Mouse (Mus musculus): Measurements from ENCODE around the gene Foxn4.

Foxn4 gene

DNA sequence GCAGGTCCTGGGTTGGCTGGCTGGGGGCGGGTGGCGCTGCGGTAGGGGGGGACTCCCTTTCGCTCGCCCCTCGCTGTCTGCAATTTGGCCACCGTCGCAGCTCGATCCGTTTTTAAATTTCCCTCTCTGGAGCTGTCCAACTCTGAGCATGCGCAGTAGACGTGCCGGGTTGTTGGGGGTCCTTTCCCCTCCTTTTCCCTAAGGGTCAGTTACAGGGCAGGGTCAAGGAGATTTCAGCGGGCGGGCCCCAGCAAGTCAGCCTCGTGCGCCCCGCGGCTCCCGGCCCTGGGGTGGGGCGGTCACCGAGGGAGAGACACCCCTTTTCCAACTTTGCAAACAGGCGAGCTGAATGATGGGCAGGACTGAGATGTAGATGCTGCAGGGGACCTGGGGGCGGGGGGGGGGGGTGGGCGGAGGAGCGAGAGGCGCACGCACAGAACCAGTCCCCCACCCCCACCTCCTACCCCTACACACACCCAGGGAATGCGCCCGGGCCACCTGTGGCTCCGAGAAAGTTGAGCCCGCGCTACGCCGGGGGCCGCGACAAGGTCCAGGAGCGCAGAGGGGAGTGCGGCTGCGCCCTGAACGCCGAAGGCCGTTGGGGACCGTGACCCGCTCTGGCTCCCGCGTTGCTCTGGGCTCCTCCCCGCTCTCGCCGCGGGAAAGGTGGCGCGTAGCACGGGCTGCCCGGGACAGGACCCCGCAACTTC lies at the start of gene Foxn4:
Foxn4 (minus strand) TSS at position 115 of the 710 bp plus-strand sequence.
- no peak for DNase-seq (ENCODE audit: low spot score)

GRCm38 (mm10) chr5:114323105-114323790 lies 49.6 kb upstream of the Foxn4 start:
- no peak for DNase-seq (ENCODE audit: low spot score)

GRCm38 (mm10) chr5:114309680-114310036 lies 36.1 kb upstream of the Foxn4 start:
- no peak for DNase-seq (ENCODE audit: low spot score)

DNA sequence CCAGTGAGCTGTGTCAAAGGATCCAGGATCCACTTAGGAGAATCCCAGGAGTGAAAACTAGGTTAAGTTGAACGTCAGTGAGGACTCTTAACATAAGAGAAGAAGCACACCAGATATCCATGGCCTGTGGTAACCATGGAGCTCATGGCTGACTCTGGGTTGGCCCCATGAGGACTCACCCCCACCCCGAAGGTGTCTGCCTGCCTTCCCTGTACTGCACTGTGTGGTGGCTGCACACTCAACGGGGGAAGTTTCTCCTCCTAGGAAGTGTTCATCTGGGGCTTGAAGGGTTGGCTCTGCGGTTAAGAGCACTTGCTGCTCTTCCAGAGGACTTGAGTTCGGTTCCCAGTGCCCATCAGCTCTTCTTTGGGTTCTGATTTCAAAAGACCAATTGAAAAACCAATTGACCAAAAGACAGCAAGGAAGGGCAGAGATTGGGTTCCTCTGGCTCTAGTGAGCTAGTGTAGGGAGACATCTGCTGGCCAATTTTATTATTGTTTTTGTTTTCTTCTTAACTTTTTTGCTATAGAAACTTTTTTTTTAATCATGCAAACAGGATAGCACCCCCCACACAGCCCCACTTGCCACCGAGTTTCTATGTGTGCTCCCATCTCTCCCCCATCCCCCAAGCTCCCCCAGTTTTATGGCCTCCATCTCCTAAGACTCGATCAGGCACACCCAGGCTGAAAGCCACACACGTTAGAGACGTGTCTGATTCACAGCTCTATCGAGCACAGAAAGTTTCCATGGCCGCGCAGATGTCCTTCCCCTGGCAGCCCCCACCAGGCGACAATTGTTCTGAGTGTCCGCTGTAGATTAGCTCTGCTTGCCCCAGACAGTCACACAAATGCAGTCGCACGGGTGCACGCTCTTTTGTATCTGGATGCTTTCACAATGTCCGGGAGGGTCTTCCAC lies 35.4 kb upstream of the Foxn4 start:
- no peak for DNase-seq (ENCODE audit: low spot score)

DNA sequence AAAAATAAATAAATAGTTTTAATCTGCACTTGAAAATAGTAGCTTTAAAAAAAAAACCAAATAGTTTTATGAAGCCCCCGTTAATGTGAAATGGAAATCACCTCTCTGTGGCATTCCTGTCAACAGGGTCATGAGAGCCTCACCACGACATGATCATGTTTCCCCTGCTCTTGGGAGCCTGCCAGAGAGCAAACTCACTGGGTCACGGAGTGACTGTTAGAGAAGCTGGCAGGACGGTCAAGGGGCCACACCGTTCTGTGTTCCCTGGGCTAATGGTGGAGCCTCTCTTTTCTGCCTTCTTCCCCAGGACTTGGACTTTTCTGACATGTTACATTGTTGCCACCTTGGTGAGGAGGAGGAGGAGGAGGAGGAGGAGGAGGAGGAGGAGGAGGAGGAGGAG lies 32.9 kb upstream of the Foxn4 start:
- no peak for DNase-seq (ENCODE audit: low spot score)

GRCm38 (mm10) chr5:114303166-114303565 lies 29.6 kb upstream of the Foxn4 start:
- DNase-seq (ENCODE audit: low spot score), result no peak

DNA sequence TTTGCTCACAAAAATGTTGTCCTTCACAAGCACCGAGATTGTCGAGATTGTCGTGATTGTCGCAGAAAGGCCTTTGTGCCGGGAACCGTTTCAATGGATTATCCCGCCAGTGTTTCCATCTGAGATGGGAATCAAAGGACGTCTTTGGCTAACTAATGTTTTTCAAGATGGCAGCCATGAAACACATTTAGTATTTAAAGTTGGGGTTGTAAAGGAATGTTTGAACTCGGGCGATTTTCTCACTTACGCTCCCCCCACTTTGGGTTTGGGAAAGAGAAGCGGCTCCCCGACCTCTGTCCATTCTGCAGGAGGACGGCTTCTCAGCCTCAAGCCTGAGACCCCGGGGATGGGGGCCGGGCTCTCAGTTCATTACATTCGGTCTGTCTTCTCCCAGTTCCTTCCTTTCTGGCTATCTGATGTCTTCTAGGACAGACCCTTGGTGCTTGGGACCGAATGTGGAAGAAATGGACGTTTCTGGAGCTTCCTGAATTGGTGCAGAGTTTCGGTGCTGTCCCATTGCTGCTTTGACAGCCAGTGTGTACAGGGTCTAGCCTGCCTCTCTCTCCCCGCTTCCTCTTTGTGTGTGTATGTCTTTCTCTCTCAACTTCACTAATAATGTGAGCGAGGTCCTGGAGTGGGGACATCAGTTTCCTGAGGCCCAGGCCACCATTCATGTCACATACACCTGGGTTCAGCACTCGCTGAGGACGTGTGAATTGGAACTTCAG lies 26.4 kb upstream of the Foxn4 start:
- no peak for DNase-seq (ENCODE audit: low spot score)

- no peak for DNase-seq (ENCODE audit: low spot score)
Measured at GRCm38 (mm10) chr5:114299156-114299855, 25.7 kb upstream of the Foxn4 start.

DNA sequence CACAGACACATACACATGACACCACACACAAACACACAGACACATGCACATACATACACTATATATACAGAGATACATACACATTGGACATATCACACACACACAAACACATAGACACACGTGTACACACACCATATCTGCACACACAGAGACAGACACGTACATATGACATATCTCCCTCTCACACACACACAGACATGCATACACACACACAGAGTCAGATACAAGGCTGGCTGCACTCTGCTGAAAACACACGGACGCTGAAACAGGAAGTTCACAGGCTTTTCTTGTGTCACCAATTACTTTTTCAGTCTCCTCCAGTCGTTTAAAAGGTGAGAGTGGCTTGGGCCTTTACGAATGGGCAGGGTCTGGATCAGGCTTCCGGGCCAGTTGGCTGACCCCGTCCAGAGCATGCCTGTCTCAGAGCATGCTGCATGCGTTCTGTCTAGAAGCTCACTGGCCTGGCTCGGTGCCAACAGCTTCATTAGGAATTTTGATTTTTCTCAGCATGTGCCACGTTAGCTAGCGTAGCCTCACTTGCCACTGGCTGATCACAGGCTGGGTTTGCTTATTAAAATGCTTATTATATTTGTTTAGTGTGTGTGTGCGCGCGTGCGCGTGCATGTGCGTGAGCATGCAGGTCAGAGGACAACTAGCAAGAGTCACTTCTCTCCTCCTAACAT lies 24.7 kb upstream of the Foxn4 start:
- peak; percentile 74 for DNase-seq (ENCODE audit: low spot score)

DNA sequence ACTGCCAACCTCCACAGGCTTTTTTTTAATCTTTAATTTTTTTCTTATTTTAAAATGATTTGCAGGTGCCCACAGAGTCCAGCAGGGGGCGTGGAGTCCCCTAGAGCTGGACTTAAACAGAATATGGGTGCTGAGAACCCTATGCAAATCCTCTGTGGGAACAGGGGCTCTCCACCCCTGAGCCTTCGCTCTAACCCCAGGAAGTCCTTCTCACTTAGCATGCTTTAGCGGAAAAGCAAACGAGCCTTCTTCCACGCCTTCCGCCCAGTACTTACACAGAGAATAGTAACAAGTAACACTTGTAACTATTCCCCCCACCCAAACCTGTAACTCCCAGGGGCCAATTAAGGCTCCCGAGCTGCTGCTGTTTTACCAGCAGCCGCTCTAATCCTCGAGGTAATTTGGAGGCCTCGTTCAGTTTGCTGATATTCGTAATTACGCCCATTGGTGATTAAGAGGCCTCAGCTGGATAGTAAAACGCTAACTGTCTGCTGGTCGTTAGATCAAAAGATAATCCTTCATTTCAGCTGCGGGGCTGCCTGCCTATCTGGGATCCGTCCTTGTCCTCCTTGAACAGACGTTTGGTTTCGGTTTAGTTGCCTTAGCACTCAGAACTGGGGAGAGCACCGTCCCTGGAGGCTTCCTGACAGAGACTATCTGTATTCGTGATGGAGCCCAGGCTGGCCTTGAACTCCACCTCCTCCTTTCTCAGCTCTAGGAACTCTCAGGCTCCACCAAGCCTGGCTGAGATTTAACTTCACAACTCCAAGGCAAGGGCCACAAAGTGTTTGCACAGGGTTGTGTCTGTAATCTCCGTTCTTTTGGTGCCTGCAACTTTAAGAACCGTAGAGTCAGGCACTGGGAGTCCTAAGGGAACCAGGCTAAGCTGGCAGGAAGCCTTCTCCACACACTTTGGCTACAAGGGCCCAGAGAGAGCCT lies 23.4 kb upstream of the Foxn4 start:
- no peak for DNase-seq (ENCODE audit: low spot score)

DNA sequence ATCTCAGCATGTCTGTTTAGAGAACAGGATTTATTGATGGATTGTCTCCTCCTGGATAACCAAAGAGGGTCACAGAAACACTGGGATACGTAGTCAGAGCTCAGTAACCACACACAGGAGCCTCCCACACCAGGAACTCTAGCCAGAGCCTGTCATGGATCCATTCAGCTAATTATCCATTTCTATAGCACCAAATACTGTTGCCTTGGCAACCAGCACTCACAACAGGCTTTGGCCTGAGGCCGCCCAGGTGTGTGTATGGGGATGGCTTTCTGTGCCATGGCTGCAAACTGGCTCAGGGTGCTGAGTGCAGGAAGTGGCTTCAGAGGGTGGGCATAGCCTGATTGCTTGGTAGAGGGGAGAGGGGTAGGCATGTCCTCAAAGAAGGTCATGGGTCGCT lies 16.4 kb upstream of the Foxn4 start:
- DNase-seq (ENCODE audit: low spot score), result no peak

GRCm38 (mm10) chr5:114288874-114289273 lies 15.3 kb upstream of the Foxn4 start, which contains the start of gene Myo1h:
Myo1h (plus strand) TSS chr5:114289166.
- no peak for DNase-seq (ENCODE audit: low spot score)

GRCm38 (mm10) chr5:114288396-114288795 lies 14.8 kb upstream of the Foxn4 start:
- no peak for DNase-seq (ENCODE audit: low spot score)

GRCm38 (mm10) chr5:114286872-114287571 lies 13.4 kb upstream of the Foxn4 start:
- no peak for DNase-seq (ENCODE audit: low spot score)

- no peak for DNase-seq (ENCODE audit: low spot score)
Measured at GRCm38 (mm10) chr5:114286102-114286501, 12.5 kb upstream of the Foxn4 start.

GRCm38 (mm10) chr5:114285398-114285700 lies 11.7 kb upstream of the Foxn4 start:
- no peak for DNase-seq (ENCODE audit: low spot score)

GRCm38 (mm10) chr5:114284604-114285397 lies 11.2 kb upstream of the Foxn4 start:
- DNase-seq (ENCODE audit: low spot score), result no peak

GRCm38 (mm10) chr5:114282346-114282745 lies 8.7 kb upstream of the Foxn4 start:
- no peak for DNase-seq (ENCODE audit: low spot score)

Measured in testis, postnatal 10 days (tissue).